Mouse (Mus musculus): ENCODE results near the gene Enkd1. TPM values are rescaled to one million over a fixed set of nuclear protein-coding genes. Genes with fewer than 3 reads are reported as not detected.

Enkd1 gene
- total RNA-seq, 2 experiments from 2014 or later = 5.4 to 6.8 TPM

Other genes starting within 250 kb of the Enkd1 start
- 10 to 100 TPM; 44.4 to 46.1 TPM for gene Tppp3, start 236.7 kb downstream of the Enkd1 start, total RNA-seq (2021)
- gene Zdhhc1, start 211.3 kb downstream of the Enkd1 start, total RNA-seq (2021) = 10 to 100 TPM; 14.6 to 15.9 TPM
- gene Hsd11b2, start 189.5 kb downstream of the Enkd1 start, total RNA-seq (2021) = under 1 TPM; 0.43 to 0.52 TPM
- gene Atp6v0d1, start 142.2 kb downstream of the Enkd1 start, total RNA-seq (2021) = 10 to 100 TPM; 58.2 to 59.5 TPM
- gene Ripor1, start 103.0 kb downstream of the Enkd1 start, total RNA-seq (2021) = 10 to 100 TPM; 51.1 to 51.5 TPM
- 10 to 100 TPM; 59.1 to 63.2 TPM for gene Ctcf, start 71.6 kb downstream of the Enkd1 start, total RNA-seq (2021)
- gene Agrp, start 70.8 kb downstream of the Enkd1 start, total RNA-seq (2021) = not detected
- gene Carmil2, start 21.9 kb downstream of the Enkd1 start, total RNA-seq (2021) = under 1 TPM; 0.41 TPM
- 10 to 100 TPM; 23.0 to 25.6 TPM for gene Acd, start 7.1 kb downstream of the Enkd1 start, total RNA-seq (2021)
- 1 to 10 TPM; 5.9 to 6.2 TPM for gene Pard6a, start 7.1 kb downstream of the Enkd1 start, total RNA-seq (2021)
- gene 4933405L10Rik, start 555 bp downstream of the Enkd1 start, total RNA-seq (2021) = not detected
- 1 to 10 TPM; 4.6 to 4.9 TPM for gene Gfod2, start 50.5 kb upstream of the Enkd1 start, total RNA-seq (2021)
- gene Ranbp10, start 119.1 kb upstream of the Enkd1 start, total RNA-seq (2021) = 10 to 100 TPM; 22.3 to 23.1 TPM
- gene Tsnaxip1, start 119.5 kb upstream of the Enkd1 start, total RNA-seq (2021) = not detected
- gene Cenpt, start 145.1 kb upstream of the Enkd1 start, total RNA-seq (2021) = 10 to 100 TPM; 16.8 to 18.4 TPM
- gene Thap11, start 146.9 kb upstream of the Enkd1 start, total RNA-seq (2021) = 10 to 100 TPM; 26.4 to 29.3 TPM
- 10 to 100 TPM; 44.7 to 45.7 TPM for gene Nutf2, start 152.4 kb upstream of the Enkd1 start, total RNA-seq (2021)
- gene Edc4, start 172.7 kb upstream of the Enkd1 start, total RNA-seq (2021) = 10 to 100 TPM; 34.0 to 34.8 TPM
- gene Nrn1l, start 185.4 kb upstream of the Enkd1 start, total RNA-seq (2021) = not detected
- 10 to 100 TPM; 21.7 to 24.3 TPM for gene Pskh1, start 192.2 kb upstream of the Enkd1 start, total RNA-seq (2021)
- gene Ctrl, start 225.7 kb upstream of the Enkd1 start, total RNA-seq (2021) = under 1 TPM in 1 of 2 experiments, not detected in 1; 0.32 TPM
- 10 to 100 TPM; 85.4 to 94.0 TPM for gene Psmb10, start 230.2 kb upstream of the Enkd1 start, total RNA-seq (2021)
- 1 to 10 TPM; 1.4 to 1.7 TPM for gene Lcat, start 235.2 kb upstream of the Enkd1 start, total RNA-seq (2021)

All from heart, postnatal 4 days (tissue).